Mouse (Mus musculus) urinary bladder, adult 2 months (tissue): Measurements from ENCODE around the gene Rab42. TPM values are rescaled to one million over a fixed set of nuclear protein-coding genes. Genes with fewer than 3 reads are reported as not detected.

ENCODE experiments used
- DNase-seq: peaks from one replicate; pipeline ENCODE4 v3.0.0; 2022; ENCODE audit warnings: low spot score
- polyA plus RNA-seq: library from polyadenylated mRNA; depleted of rRNA; stranded (reverse); fragments of >200 nt; gene quantifications from 2 replicates; pipeline ENCODE4 v1.2.3, GENCODE M21; 2012; rRNA removed

Gene Rab42
- polyA plus RNA-seq, 1 experiment = 3.6 TPM

DNA sequence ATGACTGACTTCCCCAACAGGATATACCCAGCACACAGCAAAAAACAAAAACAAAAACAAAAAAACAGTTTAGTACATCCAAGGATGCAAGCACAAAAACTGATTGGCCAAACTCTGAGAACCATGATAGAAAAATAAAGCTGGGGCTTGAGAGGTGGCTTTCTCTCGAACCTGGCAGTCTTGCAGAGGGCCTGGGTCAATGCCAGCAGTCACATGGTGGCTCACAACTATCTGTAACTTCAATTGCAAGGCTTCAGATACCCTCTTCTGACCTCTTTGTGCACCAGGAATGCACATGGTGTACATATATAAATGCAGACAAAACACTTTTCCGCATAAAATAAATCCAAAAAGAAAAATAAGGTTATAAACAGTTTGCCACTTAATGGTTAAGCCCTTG is 30.0 kb downstream of the Rab42 start:
- DNase-seq = no peak

DNA sequence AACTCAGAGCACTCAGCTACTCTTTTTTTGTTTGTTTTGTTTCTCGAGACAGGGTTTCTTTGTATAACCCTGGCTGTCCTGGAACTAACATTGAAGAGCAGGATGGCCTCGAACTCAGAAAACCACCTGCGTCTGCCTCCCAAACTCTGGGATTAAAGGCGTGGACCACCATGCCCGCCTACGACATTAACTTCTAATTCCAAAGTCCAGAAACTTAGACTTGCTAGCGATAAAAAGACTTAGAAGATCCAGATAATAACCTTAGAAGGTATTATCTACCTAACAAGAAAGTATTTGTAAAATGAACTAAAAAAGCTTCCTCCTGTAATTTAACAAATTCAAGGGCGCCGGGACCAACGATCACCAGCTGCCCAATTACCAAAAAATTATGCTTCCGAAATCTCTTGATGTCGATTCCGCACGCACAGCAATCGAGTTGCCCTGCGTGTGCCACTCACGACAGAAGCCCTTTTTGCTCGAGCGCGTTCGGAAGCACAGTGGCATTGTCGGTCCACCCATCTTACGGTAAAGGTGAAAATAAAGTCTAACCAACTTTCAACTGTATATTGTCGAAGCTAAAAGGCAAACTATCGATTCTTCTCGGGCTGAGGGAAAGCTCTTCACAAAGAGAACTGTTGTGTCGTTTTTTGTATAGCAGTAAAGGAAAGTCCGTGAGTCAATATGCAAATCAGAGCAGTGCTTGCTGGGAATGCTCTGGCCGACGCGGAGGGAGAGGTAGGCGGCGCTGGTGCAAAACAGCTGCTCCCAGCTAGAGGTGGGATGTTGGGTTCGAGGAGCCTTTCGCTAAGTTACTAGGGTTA is 33.2 kb downstream of the Rab42 start:
- peak; percentile 71 for DNase-seq

DNA sequence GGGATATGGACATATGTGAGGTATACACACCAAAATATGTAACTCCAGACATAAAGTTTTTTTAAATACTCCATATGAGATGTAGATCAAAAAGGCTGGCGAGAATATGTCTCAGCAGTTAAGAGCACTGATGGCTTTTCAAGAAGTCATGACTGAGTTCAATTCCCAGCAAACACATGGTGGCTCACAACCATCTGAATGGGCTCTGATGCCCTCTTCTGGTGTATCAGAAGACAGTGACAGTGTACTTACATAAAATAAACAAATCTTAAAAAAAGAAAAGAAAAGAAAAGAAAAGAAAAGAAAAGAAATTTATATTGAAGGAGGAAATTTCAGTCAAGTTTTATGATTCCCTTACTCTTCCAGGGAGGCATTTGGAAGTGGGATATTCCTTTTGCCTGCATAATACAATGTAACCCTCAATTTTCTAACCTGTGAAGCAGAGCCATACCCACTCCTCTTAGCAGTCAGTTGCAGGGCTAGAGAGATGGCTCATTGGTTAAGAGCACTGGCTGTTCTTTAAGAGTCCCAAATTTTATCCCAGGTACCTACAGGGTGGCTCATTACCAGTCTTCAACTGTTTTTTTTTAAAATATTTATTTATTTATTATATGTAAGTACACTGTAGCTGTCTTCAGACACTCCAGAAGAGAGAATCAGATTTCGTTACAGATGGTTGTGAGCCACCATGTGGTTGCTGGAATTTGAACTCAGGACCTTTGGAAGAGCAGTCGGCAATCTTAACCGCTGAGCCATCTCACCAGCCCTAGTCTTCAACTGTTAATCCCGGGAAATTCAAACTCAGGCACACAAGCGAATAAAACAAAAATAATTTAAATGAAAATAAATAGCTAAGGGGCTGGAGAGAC is 34.1 kb downstream of the Rab42 start:
- no peak for DNase-seq

DNA sequence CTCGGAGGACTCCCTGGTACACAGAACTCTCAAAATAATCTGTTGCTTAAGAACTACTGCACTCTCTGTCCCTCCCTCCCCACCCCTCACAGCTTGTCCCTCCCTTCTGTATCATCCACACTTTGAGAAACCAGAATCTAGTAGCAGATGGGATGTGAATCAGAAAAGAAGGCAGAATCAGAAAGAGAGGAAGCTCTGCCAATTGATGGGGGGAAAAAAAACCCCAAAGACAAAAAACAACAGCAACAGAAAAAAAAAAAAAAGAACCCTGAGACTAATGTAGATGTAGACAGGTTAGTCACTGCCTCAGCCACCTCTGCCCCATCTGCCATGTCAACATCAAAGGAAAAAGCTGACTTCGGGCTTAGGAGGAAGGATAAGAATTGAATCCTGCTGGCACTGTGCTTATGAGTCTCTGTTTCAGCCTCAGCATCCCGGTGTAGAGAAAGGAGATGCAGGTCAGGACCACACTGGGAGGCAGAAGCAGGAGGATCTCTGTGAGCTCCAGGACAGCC is 36.3 kb downstream of the Rab42 start:
- DNase-seq = no peak

DNA sequence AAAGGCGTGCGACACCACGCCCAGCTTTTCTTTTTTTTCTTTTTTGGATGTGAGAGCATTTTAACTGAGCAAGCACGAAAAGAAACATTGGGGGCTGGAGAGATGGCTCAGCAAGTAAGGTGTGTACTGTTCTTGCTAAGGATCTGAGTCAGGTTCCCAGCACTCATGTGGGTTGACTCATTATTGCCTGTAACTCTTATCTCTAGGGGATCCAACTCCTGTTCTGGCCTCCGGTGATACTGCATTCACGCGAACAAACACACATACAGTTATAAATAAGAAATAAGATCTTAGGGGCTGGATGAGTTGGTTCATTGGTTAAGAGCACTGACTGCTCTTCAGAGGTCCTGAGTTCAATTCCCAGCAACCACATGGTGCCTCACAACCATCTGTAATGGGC is 39.9 kb downstream of the Rab42 start:
- DNase-seq = no peak

DNA sequence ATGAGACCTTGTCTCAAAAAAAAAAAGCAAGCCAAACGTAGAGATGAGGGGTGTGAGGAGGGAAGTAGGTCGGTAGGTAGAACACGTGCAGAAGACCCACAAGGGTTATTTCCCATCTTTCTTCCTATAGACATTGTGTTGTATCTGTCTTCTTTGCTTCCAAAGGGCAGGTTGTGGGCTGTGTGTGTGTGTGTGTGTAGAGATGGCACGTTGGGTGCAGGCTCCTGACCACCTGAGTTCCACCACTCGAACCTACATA is 40.9 kb downstream of the Rab42 start:
- no peak for DNase-seq

DNA sequence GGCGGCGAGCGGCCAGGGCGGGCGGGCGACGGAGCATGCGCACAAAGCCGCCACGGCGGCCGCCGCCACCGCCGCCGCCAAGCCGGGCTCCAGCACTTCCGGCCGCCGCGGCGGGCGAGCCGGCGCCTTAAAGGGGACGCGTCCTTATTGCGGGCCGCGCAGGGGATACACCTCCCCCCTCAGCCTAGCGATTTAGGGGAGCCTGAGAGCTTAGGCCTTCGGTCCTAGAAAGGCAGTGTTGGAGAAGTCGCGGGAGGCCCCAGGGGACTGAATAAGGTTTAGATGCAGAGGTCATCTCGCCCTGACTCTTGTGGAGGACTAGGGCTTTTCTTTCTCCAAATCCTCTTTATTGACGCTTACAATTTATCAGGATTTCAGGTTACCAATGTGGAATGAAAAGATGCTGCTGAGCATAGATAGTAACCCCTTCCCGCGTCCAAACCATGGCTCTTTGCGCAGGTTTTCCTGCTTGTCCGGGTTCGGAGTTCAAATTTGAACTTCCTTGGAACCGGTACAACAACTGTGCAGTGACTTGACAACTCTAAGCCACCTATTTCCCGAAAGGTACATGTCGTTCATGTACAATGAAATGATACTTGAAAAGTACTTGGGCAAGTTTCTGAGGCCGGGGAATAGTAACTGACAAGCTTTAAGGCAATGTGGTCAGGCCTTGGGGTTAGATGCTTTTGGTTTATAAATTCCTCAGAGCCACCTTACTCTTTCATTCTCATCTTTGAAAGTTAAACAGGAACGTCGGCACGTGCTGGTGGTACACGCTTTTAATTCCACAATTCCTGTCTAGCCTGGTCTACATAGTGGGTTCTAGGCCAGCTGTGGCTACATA is 41.4 kb downstream of the Rab42 start, which contains the start of gene Gmeb1:
TSS of gene Gmeb1 (minus strand) at position 89 of the 844 bp plus-strand sequence.
- peak; percentile 68 for DNase-seq

DNA sequence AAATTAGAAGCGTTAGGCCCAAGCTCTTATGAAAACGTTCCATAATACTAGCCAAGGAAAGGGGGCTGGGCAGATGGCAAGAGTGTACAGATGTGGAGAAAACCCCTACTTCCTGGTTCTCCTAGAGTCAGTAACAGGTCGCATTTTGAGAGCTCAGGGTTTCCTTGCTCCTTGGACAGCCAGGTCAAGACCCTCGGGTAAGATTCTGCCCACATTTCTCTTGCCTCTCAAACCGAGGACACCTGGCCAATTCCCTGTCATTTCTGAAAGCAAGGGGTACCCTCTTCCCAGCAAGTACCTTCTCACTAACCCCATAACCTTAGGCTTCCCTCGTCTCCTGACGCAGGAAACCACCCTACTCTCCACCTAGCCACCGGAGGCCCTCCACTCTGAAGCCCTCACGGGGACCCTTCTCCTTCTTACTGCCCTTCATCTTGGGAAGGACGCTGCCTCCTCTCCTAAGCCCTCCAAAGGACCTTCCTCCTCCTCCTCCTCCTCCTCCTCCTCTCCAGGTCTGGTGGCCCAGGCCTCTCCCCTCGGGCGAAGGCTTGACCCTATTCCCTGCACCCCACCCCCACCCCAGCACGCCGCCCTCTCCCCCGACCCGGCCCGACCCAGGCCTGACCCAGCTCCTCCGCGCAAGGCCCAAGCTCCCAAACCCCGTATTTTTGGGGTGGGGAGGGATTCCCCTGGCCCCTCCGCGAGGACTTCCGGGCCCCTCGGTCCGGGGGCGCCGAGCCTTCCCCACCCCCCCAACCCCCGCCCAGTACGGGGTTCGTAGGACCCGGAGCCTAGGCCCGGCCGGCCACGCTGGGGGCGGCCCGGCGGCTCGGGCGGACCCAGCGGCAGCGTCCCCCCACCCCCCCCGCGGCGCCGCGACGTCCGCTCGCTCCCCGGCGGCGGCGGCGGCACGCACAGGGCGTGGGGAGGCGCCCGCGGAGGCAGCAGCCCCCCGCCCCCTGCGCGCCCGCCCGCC is 42.5 kb downstream of the Rab42 start:
- peak; percentile 58 for DNase-seq

DNA sequence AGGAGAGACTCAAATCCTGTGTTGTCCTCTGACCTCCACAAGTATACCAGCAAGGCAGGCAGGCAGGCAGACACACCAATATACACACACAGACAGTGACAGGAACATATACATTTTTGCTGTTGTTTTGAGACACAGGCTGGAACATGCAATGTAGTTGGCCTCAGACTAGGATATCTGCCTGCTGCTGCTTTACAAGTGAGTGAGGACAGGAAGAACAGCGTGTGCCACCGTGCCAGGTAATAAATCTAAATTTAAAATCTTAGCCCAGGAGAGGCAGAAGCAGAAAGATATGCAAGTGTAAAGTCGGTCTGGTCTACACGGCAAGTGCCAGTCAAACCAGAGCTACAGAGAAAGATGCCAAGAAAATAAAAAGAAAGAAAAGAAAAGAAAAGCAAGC is 43.9 kb downstream of the Rab42 start:
- no peak for DNase-seq

DNA sequence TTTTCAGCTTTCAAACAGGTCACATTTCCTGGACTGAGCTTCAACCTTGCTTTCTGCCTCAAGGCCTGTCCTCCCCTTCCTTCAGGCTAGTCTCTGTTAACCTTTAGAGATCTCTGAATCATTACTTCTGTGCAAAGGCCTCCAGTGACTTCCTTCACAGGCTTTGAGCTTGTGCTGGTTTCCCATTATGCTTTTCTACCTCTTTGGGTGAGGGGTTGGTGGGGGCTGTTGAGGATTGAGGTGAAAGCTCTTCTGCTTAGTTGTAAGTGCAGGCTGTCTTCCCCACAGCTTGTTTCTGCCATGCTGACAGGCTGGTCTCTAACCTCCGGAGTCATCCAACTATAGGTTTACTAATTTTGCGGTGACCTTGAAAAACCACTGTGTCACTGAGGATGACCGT is 46.8 kb downstream of the Rab42 start:
- DNase-seq = no peak

DNA sequence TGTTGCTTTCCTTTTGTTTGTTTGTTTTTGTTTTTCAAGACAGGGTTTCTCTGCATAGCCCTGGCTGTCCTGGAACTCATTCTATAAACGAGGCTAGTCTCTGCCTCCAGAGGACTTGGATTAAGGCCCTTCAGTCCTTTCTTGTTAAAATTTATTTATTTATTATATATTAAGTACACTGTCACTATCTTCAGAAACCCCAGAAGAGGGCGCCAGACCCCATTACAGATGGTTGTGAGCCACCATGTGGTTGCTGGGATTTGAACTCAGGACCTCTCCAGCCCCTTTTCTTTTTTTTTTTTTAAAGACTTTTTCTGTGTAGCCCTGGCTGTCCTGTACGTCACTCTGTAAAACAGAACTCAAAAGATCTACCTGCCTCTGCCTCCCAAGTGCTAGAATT is 48.2 kb downstream of the Rab42 start:
- no peak for DNase-seq

DNA sequence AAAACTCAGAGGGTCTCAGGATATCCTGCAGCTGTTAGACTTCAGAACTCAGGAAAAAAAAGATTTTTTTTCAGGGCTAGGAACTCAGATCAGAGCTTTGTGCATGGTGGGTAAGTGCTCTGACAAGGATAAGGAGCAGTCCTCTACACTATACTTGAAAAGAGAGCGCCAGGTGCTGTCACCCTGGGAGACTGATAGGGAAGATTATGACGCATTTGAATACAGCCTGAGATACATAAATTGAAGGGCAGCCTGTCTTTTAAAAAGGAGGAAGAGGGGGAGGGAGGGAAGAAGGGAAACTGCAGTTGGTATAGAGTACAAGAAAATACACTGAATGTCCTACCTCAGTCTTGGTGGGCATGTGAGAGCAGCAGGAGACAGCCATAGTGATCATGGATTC is 49.6 kb downstream of the Rab42 start:
- no peak for DNase-seq

DNA sequence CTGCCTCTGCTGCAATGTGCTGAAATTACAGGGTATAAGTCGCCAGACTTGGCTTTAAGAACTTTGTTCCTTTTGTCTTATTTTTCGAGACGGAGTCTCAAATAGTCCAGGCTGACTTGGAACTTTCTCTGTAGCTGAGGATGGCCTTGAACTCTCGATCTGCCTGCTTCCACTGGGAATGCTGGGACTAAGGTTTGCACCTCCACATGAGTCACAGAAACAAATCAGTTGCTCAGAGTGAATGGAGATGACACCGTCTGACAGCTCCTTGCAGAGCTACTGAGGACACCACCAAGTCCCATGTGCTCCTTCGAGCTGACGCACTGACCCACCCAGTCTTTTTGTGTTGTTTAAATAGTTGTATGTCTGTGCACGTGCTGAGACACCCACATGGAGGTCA is 50.1 kb downstream of the Rab42 start:
- DNase-seq = no peak

Other genes starting within 250 kb of the Rab42 start
- gene Gm10300, start 228.7 kb downstream of the Rab42 start, polyA plus RNA-seq = 0.32 and 0.39 TPM in 2 replicates
- gene Epb41, start 228.1 kb downstream of the Rab42 start, polyA plus RNA-seq = 61.2 and 66.1 TPM in 2 replicates
- gene Oprd1, start 158.9 kb downstream of the Rab42 start, polyA plus RNA-seq = 1.4 and 1.6 TPM in 2 replicates
- gene Ythdf2, start 91.1 kb downstream of the Rab42 start, polyA plus RNA-seq = 22.1 and 22.2 TPM in 2 replicates
- 9.7 and 12.1 TPM in 2 replicates for gene Gmeb1, start 41.8 kb downstream of the Rab42 start, polyA plus RNA-seq
- gene Taf12, start 29.0 kb downstream of the Rab42 start, polyA plus RNA-seq = 19.4 and 23.4 TPM in 2 replicates
- 12.3 and 22.9 TPM in 2 replicates for gene Trnau1ap, start 26.2 kb upstream of the Rab42 start, polyA plus RNA-seq
- 7.5 and 8.7 TPM in 2 replicates for gene Rcc1, start 50.2 kb upstream of the Rab42 start, polyA plus RNA-seq
- 9.1 and 14.1 TPM in 2 replicates for gene Phactr4, start 119.1 kb upstream of the Rab42 start, polyA plus RNA-seq
- gene Med18, start 160.5 kb upstream of the Rab42 start, polyA plus RNA-seq = 5.6 and 7.5 TPM in 2 replicates
- 9.8 and 10.1 TPM in 2 replicates for gene Sesn2, start 207.1 kb upstream of the Rab42 start, polyA plus RNA-seq
- gene Atpif1, start 230.3 kb upstream of the Rab42 start, polyA plus RNA-seq = 367 and 421 TPM in 2 replicates
- 138 and 139 TPM in 2 replicates for gene Dnajc8, start 232.2 kb upstream of the Rab42 start, polyA plus RNA-seq